Mouse (Mus musculus) cerebellum, adult 11-12 months (tissue): ENCODE measurements around the gene Zmynd10.

ENCODE experiments used
- DNase-seq: peaks from one replicate; pipeline ENCODE4 v3.0.0; 2022

Zmynd10 gene

GRCm38 (mm10) chr9:107541005-107541404 is 6.1 kb upstream of the Zmynd10 start:
- DNase-seq, result no peak

- peak; percentile 93 for DNase-seq
Observed at GRCm38 (mm10) chr9:107541474-107542351, 5.4 kb upstream of the Zmynd10 start, which contains the start of the genes Cyb561d2 and Nprl2. Gene Cyb561d2 (minus strand): TSS chr9:107542193. Gene Nprl2 (plus strand): TSS chr9:107542226.

GRCm38 (mm10) chr9:107542352-107542686 is 4.8 kb upstream of the Zmynd10 start:
- no peak for DNase-seq

DNA sequence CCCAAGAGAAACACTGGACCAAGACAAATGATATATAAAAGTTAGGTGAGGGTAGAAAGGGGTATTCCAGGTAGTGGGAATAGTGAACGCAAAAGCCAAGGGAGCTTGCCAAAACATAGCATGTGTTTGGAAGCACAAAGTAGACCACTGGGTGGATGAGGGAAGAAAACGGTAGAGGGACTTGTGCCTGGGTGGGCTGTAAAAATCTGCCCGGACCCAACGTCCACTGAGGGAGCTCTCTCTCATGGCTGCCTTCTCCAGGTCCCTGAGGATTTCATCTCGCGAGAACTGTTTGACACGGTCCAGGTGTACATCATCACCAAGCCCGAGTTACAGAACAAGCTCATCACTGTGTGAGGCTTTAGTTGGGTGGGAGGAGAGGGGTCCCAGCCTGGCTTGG is 4.4 kb upstream of the Zmynd10 start:
- peak; percentile 66 for DNase-seq

GRCm38 (mm10) chr9:107543299-107543698 is 3.8 kb upstream of the Zmynd10 start:
- DNase-seq, result peak; percentile 53

GRCm38 (mm10) chr9:107544196-107544700 is 2.9 kb upstream of the Zmynd10 start:
- no peak for DNase-seq

DNA sequence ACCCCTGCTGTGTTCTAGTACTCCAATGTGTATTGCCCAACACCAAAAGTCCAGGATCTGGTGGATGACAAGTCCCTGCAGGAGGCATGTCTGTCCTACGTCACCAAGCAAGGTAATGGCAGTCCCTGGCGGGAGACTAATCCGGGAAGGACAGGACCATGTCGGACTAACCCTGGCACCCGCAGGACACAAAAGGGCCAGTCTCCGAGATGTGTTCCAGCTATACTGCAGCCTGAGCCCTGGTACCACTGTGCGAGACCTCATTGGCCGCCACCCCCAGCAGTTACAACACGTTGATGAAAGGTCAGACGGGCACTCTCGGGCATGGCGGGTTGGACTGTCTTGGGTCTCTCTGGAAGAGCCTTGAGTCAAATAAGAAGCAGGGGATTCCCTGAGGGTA is 2.4 kb upstream of the Zmynd10 start:
- DNase-seq, result no peak

- DNase-seq, result no peak
Observed at GRCm38 (mm10) chr9:107545199-107545598, 1.9 kb upstream of the Zmynd10 start.

GRCm38 (mm10) chr9:107545602-107546001 is 1.5 kb upstream of the Zmynd10 start:
- no peak for DNase-seq

DNA sequence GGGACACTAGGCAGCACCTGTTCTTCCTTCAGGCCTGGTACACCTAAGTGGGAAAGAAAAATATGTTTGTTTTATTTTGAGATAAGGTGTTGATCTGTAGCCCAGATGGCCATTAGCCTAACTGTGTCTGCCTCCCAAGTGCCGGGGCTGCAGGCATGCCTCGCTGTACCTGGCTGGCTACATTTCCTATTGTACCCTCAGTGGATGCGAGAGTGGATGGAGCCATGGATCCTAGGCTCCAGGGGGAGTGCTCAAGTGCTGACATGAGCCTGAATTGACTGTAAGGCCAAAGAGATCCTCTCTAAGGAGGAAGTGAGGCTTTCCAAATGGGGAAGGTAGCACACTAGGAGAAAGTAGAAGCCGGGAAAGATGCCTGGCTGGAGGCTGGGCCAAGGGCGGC is 859 bp downstream of the Zmynd10 start:
- no peak for DNase-seq

GRCm38 (mm10) chr9:107548820-107549219 is 1.7 kb downstream of the Zmynd10 start:
- DNase-seq, result no peak

DNA sequence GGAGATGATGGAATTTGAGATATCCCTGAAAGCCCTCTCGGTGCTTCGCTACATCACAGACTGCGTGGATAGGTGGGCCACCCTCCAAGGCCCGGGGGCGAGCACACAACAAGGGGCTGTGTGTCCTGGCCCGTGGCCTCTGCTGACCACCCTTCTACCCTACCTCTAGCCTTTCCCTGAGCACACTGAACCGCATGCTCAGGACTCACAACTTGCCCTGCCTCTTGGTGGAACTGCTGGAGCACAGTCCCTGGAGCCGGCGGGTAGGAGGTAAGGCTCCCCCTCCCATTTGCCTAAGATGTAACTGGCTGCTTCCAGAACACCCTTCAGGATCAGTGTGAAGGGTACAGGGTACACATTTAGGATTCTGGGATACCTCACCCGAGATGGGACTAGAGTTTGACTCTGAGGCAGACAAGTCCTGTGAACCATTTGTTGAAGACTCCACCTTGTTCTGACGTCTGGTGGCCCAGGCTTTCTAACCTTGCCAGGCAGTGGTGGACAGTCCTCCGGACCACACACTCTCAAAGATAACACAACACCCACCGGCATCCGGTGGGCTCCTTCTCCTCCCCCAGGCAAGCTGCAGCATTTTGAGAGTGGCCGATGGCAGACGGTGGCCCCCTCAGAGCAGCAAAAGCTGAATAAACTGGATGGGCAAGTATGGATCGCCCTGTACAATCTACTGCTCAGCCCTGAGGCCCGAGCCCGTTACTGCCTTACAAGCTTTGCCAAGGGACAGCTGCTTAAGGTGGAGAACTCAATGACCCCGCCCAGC is 2.4 kb downstream of the Zmynd10 start:
- DNase-seq, result no peak

DNA sequence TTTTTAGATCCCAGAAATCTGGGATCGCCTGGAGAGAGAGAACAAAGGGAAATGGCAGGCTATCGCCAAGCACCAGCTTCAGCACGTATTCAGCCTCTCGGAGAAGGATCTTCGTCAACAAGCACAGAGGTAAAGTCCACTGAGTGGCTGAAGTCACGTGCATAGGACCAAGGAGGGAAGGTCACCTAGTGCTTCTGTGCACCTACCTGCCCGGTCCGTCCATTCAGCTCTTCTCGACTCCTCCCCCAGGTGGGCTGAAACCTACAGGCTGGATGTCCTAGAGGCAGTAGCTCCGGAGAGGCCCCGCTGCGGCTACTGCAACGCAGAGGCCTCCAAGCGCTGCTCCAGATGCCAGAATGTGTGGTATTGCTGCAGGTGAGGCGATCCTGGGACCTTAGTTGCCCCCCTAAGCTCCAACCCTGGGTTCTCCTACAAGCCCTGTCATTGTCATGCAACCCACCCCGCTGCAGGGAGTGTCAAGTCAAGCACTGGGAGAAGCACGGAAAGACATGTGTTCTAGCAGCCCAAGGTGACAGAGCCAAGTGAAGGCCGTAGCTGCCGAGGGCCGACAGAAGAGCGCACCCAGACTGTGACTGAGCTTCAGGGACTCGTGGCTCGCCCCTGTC is 3.5 kb downstream of the Zmynd10 start:
- no peak for DNase-seq

DNA sequence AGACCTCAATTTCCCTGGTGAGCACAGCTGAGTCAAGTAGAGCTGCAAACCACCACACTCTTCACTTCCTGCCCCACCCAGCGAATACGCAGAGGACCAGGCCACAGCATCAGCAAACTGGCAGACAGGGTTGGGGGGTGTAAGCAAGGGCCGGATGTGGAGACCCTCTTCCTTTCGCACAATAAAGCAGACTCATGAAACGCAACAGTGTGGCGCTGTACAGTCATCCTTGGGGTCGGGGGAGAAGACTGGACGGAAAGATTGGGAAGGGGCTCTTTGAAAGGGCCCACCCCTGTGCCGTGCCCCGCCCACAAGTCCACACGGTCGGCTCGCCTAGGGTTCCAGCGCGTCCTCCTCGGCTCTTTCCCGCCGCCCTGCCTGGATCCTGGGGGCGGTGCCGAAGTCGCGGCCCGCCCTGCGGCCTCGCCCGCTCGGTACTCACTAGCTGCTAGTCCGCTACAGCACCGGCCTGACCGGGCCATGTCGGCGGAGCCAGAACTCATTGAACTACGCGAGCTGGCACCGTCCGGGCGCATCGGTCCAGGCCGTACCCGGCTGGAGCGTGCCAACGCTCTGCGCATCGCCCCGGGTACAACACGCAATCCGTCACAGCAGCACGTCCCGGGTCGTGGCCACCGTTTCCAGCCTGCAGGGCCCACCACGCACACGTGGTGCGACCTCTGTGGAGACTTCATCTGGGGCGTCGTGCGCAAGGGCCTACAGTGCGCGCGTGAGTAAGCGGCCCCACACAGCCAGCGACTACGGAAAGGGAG is 4.2 kb downstream of the Zmynd10 start, which contains the start of gene Rassf1:
Gene Rassf1, plus strand, starts transcription at position 439 of the 773 bp plus-strand sequence.
- no peak for DNase-seq

DNA sequence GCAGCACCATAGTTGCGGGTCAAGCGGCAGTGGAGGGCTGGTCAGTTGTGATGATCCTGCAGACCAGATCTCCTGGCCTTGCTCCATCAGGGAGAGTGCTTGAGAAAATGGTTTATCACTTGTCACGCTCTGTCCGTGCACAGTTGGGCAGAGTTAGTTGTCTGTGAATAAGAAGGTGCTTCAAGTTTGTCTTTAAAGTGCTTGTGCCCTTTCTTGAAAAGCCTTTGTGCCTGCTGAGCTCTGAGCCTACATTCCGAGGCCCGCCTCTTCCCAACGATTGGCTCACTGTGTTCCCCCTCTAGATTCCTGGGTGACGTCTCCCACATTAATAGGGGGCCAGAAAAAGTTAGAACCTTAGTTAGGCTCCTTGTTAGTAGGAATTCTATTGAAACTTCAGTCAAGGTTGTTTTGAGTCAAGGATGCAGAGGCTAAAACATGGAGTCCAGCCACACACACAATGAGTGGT is 4.8 kb downstream of the Zmynd10 start:
- no peak for DNase-seq

GRCm38 (mm10) chr9:107552690-107553393 is 5.7 kb downstream of the Zmynd10 start:
- no peak for DNase-seq

DNA sequence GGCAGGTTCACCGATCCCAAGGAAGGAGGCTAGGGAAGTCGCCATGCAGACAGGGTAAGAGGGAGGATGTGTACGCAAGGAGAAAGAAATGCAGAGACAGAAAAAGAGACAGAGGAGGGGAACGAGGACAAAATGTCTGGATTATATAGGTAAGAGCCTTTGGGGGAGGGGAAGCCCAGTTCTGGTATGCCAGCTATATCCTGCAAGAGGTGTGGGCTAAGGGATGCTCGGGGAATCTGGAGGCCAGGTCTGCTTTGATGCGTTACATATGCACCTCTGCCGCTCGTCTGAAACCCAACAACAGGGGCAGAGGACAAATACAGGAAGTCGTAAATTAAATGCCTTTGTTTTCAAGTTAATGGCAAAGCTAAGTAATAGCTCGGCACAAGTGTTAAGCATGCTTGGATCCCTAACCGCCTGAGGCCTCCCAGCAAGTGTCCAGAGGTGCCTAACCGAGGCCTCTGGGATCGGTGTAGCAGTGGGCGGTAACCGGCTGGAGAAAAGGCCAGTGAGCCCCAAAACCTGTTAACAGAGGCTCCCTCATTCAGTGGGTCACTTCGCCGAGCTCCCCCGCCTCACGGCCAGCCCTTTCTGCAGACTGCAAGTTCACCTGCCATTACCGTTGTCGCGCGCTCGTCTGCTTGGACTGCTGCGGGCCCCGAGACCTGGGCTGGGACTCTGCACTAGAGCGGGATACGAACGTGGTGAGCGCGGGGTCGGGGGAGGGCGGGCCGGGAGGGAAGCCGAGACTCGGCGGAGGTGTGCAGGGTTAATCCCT is 6.6 kb downstream of the Zmynd10 start:
- peak; percentile 75 for DNase-seq

- DNase-seq, result peak; percentile 96
Observed at GRCm38 (mm10) chr9:107554319-107554825, 7.3 kb downstream of the Zmynd10 start.

DNA sequence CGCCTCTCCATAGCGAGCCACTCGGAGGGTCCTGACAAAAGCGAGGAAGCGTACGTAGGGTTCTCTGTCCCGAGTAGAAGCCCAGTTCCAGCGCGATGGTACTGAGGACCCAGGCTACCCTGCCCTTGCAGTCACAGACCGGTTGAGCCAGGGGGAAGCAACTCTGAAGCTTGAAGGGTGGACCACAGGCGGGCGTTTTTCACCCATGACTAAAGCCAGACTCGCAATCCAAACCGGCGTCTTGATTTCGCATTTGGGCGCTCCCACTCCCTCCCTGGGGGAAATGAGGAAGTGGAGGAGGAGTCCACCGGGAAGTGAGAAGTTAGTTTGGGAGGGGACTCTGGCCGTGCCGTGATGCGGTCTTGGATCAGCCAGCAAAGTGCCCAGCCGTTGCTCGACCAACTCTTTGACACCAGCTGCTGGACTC is 7.9 kb downstream of the Zmynd10 start:
- no peak for DNase-seq

GRCm38 (mm10) chr9:107555701-107556100 is 8.6 kb downstream of the Zmynd10 start:
- DNase-seq, result no peak
